Mouse (Mus musculus) ES-E14 (cell line): ENCODE data around the gene Smim11. TPM values are rescaled to one million over a fixed set of nuclear protein-coding genes. Genes with fewer than 3 reads are reported as not detected.

Experiments
- DNase-seq: peaks from one replicate; pipeline ENCODE4 v3.0.0-alpha.2; 2013; ENCODE audit warnings: low read depth, low spot score
- H3K27ac ChIP-seq: 2 replicates; pipeline ENCODE4 v1.5.1; 2012; ENCODE audit warnings: low read depth, mild to moderate bottlenecking, low read length, moderate library complexity, mixed read lengths; ENCODE audit not compliant: poor library complexity, insufficient read depth, severe bottlenecking
- H3K36me3 ChIP-seq: 2 replicates; pipeline ENCODE4 v1.6.1; 2012; ENCODE audit warnings: mild to moderate bottlenecking, low read length, moderate library complexity, mixed read lengths; ENCODE audit not compliant: control insufficient read depth, poor library complexity, insufficient read depth, severe bottlenecking
- H3K4me1 ChIP-seq, 2 experiments: fragments of 150-350 bp in 1 of 2; sonication (generic) in 1 of 2; 2 replicates each; pipeline ENCODE4 v1.6.1; 2012; ENCODE audit warnings: low read length in 2 of 2, mild to moderate bottlenecking in 1 of 2, mixed read lengths in 1 of 2; ENCODE audit not compliant: control insufficient read depth in 2 of 2, insufficient read depth in 2 of 2, poor library complexity in 1 of 2
- H3K4me3 ChIP-seq, 2 experiments: fragments of 150-350 bp in 1 of 2; sonication (generic) in 1 of 2; 2 replicates each; pipeline ENCODE4 v1.5.1; 2012; ENCODE audit warnings: low read length in 2 of 2, low read depth in 1 of 2, mild to moderate bottlenecking in 1 of 2, mixed read lengths in 1 of 2; ENCODE audit not compliant: insufficient read depth in 1 of 2, poor library complexity in 1 of 2, severe bottlenecking in 1 of 2
- H3K9ac ChIP-seq: 2 replicates; pipeline ENCODE4 v1.6.1; 2012; ENCODE audit warnings: low read depth, mild to moderate bottlenecking, low read length, mixed read lengths; ENCODE audit not compliant: poor library complexity, insufficient read depth, severe bottlenecking
- H3K9me3 ChIP-seq: fragments of 150-350 bp; sonication (generic); 2 replicates; pipeline ENCODE4 v1.6.1; 2012; ENCODE audit warnings: low read depth, mild to moderate bottlenecking, low read length; ENCODE audit not compliant: control insufficient read depth, insufficient read depth
- CHD2 ChIP-seq: IDR thresholded peaks from 2 replicates; pipeline ENCODE4 v1.6.1; 2014; ENCODE audit warnings: mild to moderate bottlenecking, low read depth, low read length, inconsistent platforms
- HCFC1 ChIP-seq: IDR thresholded peaks from 2 replicates; pipeline ENCODE4 v1.6.1; 2012; ENCODE audit warnings: low read length, inconsistent platforms, borderline replicate concordance; ENCODE audit not compliant: insufficient read depth
- MAFK ChIP-seq: IDR thresholded peaks from 2 replicates; pipeline ENCODE4 v1.6.1; 2014; ENCODE audit warnings: mild to moderate bottlenecking, low read depth, low read length, inconsistent platforms; ENCODE audit not compliant: insufficient read depth
- ZC3H11A ChIP-seq: IDR thresholded peaks from 2 replicates; pipeline ENCODE4 v1.6.1; 2012; ENCODE audit warnings: low read depth, mild to moderate bottlenecking, inconsistent platforms, low read length, borderline replicate concordance
- ZNF384 ChIP-seq: IDR thresholded peaks from 2 replicates; pipeline ENCODE4 v1.6.1; 2012; ENCODE audit warnings: low read depth, low read length, inconsistent platforms
- in situ Hi-C, 2 experiments: fragments of 600-800 bp; cut with MboI; formaldehyde crosslinking; loops; one replicate each; pipeline ENCODE4 v1.15.1; 2025; ENCODE audit warnings: low sequenced_read_pairs in 2 of 2, inconsistent platforms in 1 of 2; ENCODE audit not compliant: unreplicated experiment in 2 of 2
- total RNA-seq: library from RNA; depleted of rRNA; stranded (reverse); fragments of 300-350 nt; gene quantifications from 2 replicates; pipeline ENCODE4 v1.2.3, GENCODE M21; 2012

Smim11 gene
- total RNA-seq, 1 experiment, result 34.1 TPM

- no peaks in the 10 kb centered on the region for H3K9me3 ChIP-seq
- TF ChIP-seq MAFK (no peak), CHD2 (no peak), ZC3H11A (no peak), ZNF384 (no peak), HCFC1 (no peak)
These were observed 19.3 kb downstream of the Smim11 start for GRCm38 (mm10) chr16:92320361-92320760.

GRCm38 (mm10) chr16:92321341-92321740 is 20.3 kb downstream of the Smim11 start, which contains the start of gene Fam243:
Fam243 (minus strand) TSS chr16:92321441.
- Histone ChIP-seq H3K4me1 (no peaks in the 10 kb centered on the region), H3K27ac (no peak within 1 kb of the TSS), H3K9ac (no peak within 1 kb of the TSS), H3K9me3 (no peaks in the 10 kb centered on the region), H3K36me3 (no peaks in the 10 kb centered on the region), H3K4me3 (no peak within 1 kb of the TSS)
- no peak for DNase-seq
- in situ Hi-C loops, result no loop called here
- no peak for TF ChIP-seq ZNF384
- TF ChIP-seq MAFK, result no peak
- no peak for TF ChIP-seq CHD2
- no peak for TF ChIP-seq ZC3H11A
- no peak for TF ChIP-seq HCFC1

More at GRCm38 (mm10) chr16:92320361-92320760, 19.3 kb downstream of the Smim11 start:
- DNase-seq, result no peak
- Histone ChIP-seq H3K4me3 (no peak overlapping the region), H3K9ac (no peak overlapping the region), H3K4me1 (no peaks in the 10 kb centered on the region; a peak in 1 of 4 replicates), H3K27ac (no peak overlapping the region), H3K36me3 (no peaks in the 10 kb centered on the region)
- in situ Hi-C loops, result no loop called here

- DNase-seq, result no peak
- no peak overlapping the region for H3K27ac ChIP-seq
- H3K9me3 ChIP-seq, result no peaks in the 10 kb centered on the region
- in situ Hi-C loops, result no loop called here
- H3K36me3 ChIP-seq, result no peaks in the 10 kb centered on the region
- no peak overlapping the region for H3K9ac ChIP-seq
- TF ChIP-seq MAFK, result no peak
- no peak for TF ChIP-seq ZC3H11A
- TF ChIP-seq CHD2, result no peak
- H3K4me1 ChIP-seq, result no peaks in the 10 kb centered on the region
- no peak overlapping the region for H3K4me3 ChIP-seq
These were observed 23.4 kb downstream of the Smim11 start for GRCm38 (mm10) chr16:92324309-92325061.

- Histone ChIP-seq H3K4me1 (no peaks in the 10 kb centered on the region), H3K36me3 (no peaks in the 10 kb centered on the region), H3K9ac (no peak overlapping the region), H3K4me3 (no peak overlapping the region), H3K27ac (no peak overlapping the region), H3K9me3 (no peaks in the 10 kb centered on the region)
- no peak for TF ChIP-seq CHD2
- no peak for DNase-seq
- in situ Hi-C loops, result no loop called here
These were observed 23.9 kb downstream of the Smim11 start for GRCm38 (mm10) chr16:92325062-92325406.

GRCm38 (mm10) chr16:92327911-92328310 is 26.8 kb downstream of the Smim11 start:
- Histone ChIP-seq H3K27ac (no peak overlapping the region), H3K4me1 (peaks cover 3 to 5% of the 10 kb centered on the region in 2 experiments; a peak in 1 of 4 replicates), H3K36me3 (no peaks in the 10 kb centered on the region), H3K9me3 (no peaks in the 10 kb centered on the region), H3K9ac (no peak overlapping the region), H3K4me3 (no peak overlapping the region)
- no peak for DNase-seq
- in situ Hi-C loops, result no loop called here
- TF ChIP-seq CHD2 (no peak), MAFK (no peak), HCFC1 (no peak), ZC3H11A (no peak), ZNF384 (no peak)
